ENCODE assay signal across 20 mouse cellular contexts in the genomic region with DNA sequence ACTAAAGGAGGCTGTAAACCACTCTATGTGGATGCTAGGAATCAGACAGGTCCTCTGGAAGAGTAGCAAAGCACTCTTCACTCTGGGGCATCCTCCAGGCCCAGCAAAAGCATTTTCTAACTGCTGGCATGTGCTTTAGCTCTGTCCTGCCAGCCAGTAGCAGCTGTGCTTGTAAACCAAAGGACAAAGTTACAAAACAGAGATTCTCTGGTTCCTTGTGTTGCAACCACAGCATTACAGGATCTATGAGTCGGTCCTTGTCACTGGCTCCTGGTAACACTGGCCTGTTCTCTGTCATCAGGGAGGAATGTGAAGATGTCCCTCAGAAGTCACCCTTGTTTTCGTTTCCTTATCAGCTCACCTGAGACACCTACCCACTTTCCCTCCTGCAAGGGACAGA. TPM values are rescaled to one million over a fixed set of nuclear protein-coding genes. Genes with fewer than 3 reads are reported as not detected.
"Had no signal": no experiment of that assay in that cellular context is flagged by ENCODE, and none has a peak within 500 bp of the region (broad histone marks: within the 10 kb centered on the region; RNA-seq: fewer than 3 reads in every experiment).

No protein-coding gene starts in this region.

- H3K9ac ChIP-seq: limb, embryonic 12.5 days; liver, embryonic 14.5 days; neural tube, embryonic 15.5 days had no signal

- H3K9me3 ChIP-seq: limb, embryonic 12.5 days; neural tube, embryonic 15.5 days had no signal

- H3K27ac ChIP-seq: limb, embryonic 12.5 days; liver, embryonic 14.5 days; macrophage; neural tube, embryonic 15.5 days had no signal

- H3K4me3 ChIP-seq: limb, embryonic 12.5 days; myocyte; neural tube, embryonic 15.5 days had no signal

- DNase-seq: kidney, adult 8-10 months; kidney, postnatal 36 days; layer of hippocampus, adult 9-11 months; layer of hippocampus, postnatal 36 days; liver; lung, adult 2 months; lung, postnatal 10 days; midbrain, embryonic 14.5 days; spleen, adult 18-20 months; thymus, adult 18-20 months; thymus, postnatal 14 days had no signal

- H3K36me3 ChIP-seq: limb, embryonic 12.5 days; neural tube, embryonic 15.5 days had no signal

- H3K4me2 ChIP-seq: limb, embryonic 12.5 days; neural tube, embryonic 15.5 days had no signal

RNA-seq across cellular contexts. Expression of a gene that starts 4.5 kb away (rescaled TPM):
- total RNA-seq: layer of hippocampus, adult 18-20 months; layer of hippocampus, postnatal 36 days; left cerebral cortex, postnatal 36 days had no signal
- polyA plus RNA-seq: limb, embryonic 12.5 days; liver, embryonic 14.5 days; macrophage; midbrain, embryonic 14.5 days; myocyte; neural tube, embryonic 11.5 days; neural tube, embryonic 15.5 days; stomach, embryonic 14.5 days had no signal
